In genomic region chr14:118794893-118795292, GRCm38 (mm10) we compare ENCODE assay signal across 18 mouse cellular contexts. TPM values are rescaled to one million over a fixed set of nuclear protein-coding genes. Genes with fewer than 3 reads are reported as not detected.
A peak's percentile ranks its signal among the peaks of the same experiment; 100 is the strongest.
DNase-seq lines count a peak whose midpoint lies in the region; ATAC-seq and TF ChIP-seq lines count a peak whose summit lies in the region.
"Had no signal": no experiment of that assay in that cellular context is flagged by ENCODE, and none has a peak within 500 bp of the region (broad histone marks: within the 10 kb centered on the region; RNA-seq: fewer than 3 reads in every experiment).

No protein-coding gene starts in this region.

- no peak for TF ChIP-seq CTCF in liver, postnatal 0 days (IDR thresholded peaks at IDR 0.05; ENCODE audit: low read depth)

- TF ChIP-seq EP300 in liver, postnatal 0 days (IDR thresholded peaks at IDR 0.05; ENCODE audit: low read depth): peak; percentile 15; the same call in 1 of the 2 replicates

- H3K27me3 ChIP-seq in heart, embryonic 12.5 days (replicated peaks): no peaks in the 10 kb centered on the region
- no peaks in the 10 kb centered on the region for H3K27me3 ChIP-seq in intestine, embryonic 16.5 days (replicated peaks; ENCODE audit: control insufficient read depth, insufficient read depth, low read length)
- no peaks in the 10 kb centered on the region for H3K27me3 ChIP-seq in liver, postnatal 0 days (ENCODE audit: insufficient read depth, low read length)
- H3K27me3 ChIP-seq: hindbrain, embryonic 15.5 days had no signal

- H3K9ac ChIP-seq in heart, embryonic 12.5 days: no peak overlapping the region
- H3K9ac ChIP-seq in intestine, embryonic 16.5 days (ENCODE audit: low read depth, low read length): no peak overlapping the region
- H3K9ac ChIP-seq in liver, postnatal 0 days (replicated peaks): peak overlapping the region; percentile 23; the same call in 1 of the 2 replicates
- H3K9ac ChIP-seq: hindbrain, embryonic 15.5 days had no signal

- DNase-seq in heart, postnatal 4 days: no peak
- peak; percentile 63 for DNase-seq in MEL-GATA-1-ER (ENCODE audit: extremely low read depth, low read depth)
- peak; percentile 39 for DNase-seq in liver, postnatal 0 days
- no peak for DNase-seq in adrenal gland, adult (ENCODE audit: inconsistent age in 2 of 2, low spot score in 1 of 2)
- DNase-seq in right cerebral cortex, postnatal 10 days (ENCODE audit: low spot score in 2 of 2): no peak
- no peak for DNase-seq in layer of hippocampus, adult 9-10 months (ENCODE audit: low spot score)
- DNase-seq: cerebellum, adult 18-20 months; cerebellum, postnatal 36 days; gastrocnemius, postnatal 14 days; kidney, adult 18-20 months; kidney, postnatal 14 days; lung, postnatal 14 days; right cerebral cortex, postnatal 14 days had no signal

- no peaks in the 10 kb centered on the region for H3K36me3 ChIP-seq in heart, embryonic 12.5 days
- no peaks in the 10 kb centered on the region for H3K36me3 ChIP-seq in intestine, embryonic 16.5 days (ENCODE audit: control insufficient read depth, insufficient read depth, low read length)
- no peaks in the 10 kb centered on the region for H3K36me3 ChIP-seq in liver, postnatal 0 days (replicated peaks; ENCODE audit: insufficient read depth, low read length)
- H3K36me3 ChIP-seq: hindbrain, embryonic 15.5 days; midbrain, embryonic 10.5 days had no signal

- no peak overlapping the region for H3K27ac ChIP-seq in heart, embryonic 12.5 days (ENCODE audit: poor library complexity, severe bottlenecking)
- no peak overlapping the region for H3K27ac ChIP-seq in intestine, embryonic 16.5 days (ENCODE audit: low read length)
- H3K27ac ChIP-seq in liver, postnatal 0 days (ENCODE audit: low read depth): peak overlapping the region; percentile 98
- H3K27ac ChIP-seq: hindbrain, embryonic 15.5 days; midbrain, embryonic 10.5 days had no signal

- H3K9me3 ChIP-seq in heart, embryonic 12.5 days (replicated peaks): no peaks in the 10 kb centered on the region
- no peaks in the 10 kb centered on the region for H3K9me3 ChIP-seq in intestine, embryonic 16.5 days (ENCODE audit: control insufficient read depth, low read length)
- H3K9me3 ChIP-seq in liver, postnatal 0 days (ENCODE audit: low read length): no peaks in the 10 kb centered on the region
- H3K9me3 ChIP-seq: hindbrain, embryonic 15.5 days; midbrain, embryonic 10.5 days had no signal

- no peak overlapping the region for H3K4me3 ChIP-seq in heart, embryonic 12.5 days
- H3K4me3 ChIP-seq in intestine, embryonic 16.5 days (ENCODE audit: low read length): no peak overlapping the region
- H3K4me3 ChIP-seq in liver, postnatal 0 days (ENCODE audit: low read depth, low read length): no peak overlapping the region
- H3K4me3 ChIP-seq: hindbrain, embryonic 15.5 days; midbrain, embryonic 10.5 days had no signal

- no peak overlapping the region for H3K4me2 ChIP-seq in heart, embryonic 12.5 days
- H3K4me2 ChIP-seq in intestine, embryonic 16.5 days (ENCODE audit: low read depth, low read length): no peak overlapping the region
- no peak overlapping the region for H3K4me2 ChIP-seq in liver, postnatal 0 days (ENCODE audit: low read depth, low read length)
- H3K4me2 ChIP-seq: hindbrain, embryonic 15.5 days had no signal

- 0 out of 2 replicates have a peak, but pooled peaks have one; percentile 36 for ATAC-seq in heart, embryonic 12.5 days (ENCODE audit: insufficient number of reproducible peaks, low FRiP score)
- peak; percentile 31; the same call in 1 of the 2 replicates for ATAC-seq in intestine, embryonic 16.5 days
- no peak for ATAC-seq in liver, postnatal 0 days

- 77% methylated on average over 2 of the region's 2 CpGs for WGBS in heart, embryonic 12.5 days
- WGBS in intestine, embryonic 16.5 days: 86% methylated on average over 2 of the region's 2 CpGs
- WGBS in liver, postnatal 0 days (ENCODE audit: insufficient replicate concordance): 69% methylated on average over 2 of the region's 2 CpGs

- peaks cover 12% of the 10 kb centered on the region for H3K4me1 ChIP-seq in heart, embryonic 12.5 days (replicated peaks)
- no peaks in the 10 kb centered on the region for H3K4me1 ChIP-seq in intestine, embryonic 16.5 days (ENCODE audit: control insufficient read depth, insufficient read depth, low read length)
- peaks cover 48% of the 10 kb centered on the region for H3K4me1 ChIP-seq in liver, postnatal 0 days (ENCODE audit: insufficient read depth)
- H3K4me1 ChIP-seq: midbrain, embryonic 10.5 days had no signal

RNA-seq across cellular contexts. Expression of gene Cldn10, which starts 7.2 kb away (rescaled TPM):
- polyA plus RNA-seq in heart, embryonic 12.5 days (2016; fragmentation: Nextera tagmentation; extraction: Ambion mirVana): 0.32 and 0.48 TPM in 2 replicates
- total RNA-seq in heart, postnatal 4 days (2021): under 1 TPM; 0.23 to 0.24 TPM
- 21.1 and 23.1 TPM in 2 replicates for polyA plus RNA-seq in intestine, embryonic 16.5 days (2015; fragmentation: Nextera tagmentation; extraction: Ambion mirVana)
- 0.32 and 0.61 TPM in 2 replicates for polyA plus RNA-seq in liver, postnatal 0 days (2015; fragmentation: Nextera tagmentation; extraction: Ambion mirVana)
- total RNA-seq: gastrocnemius, postnatal 14 days had no signal
- polyA plus RNA-seq: liver, adult 2 months had no signal

Comparison
In these comparisons a context has a peak if more than half of its experiments do, and no peak if none do; other contexts are left out.
1. DNase-seq: peak in MEL-GATA-1-ER (single experiment) and liver, postnatal 0 days (single experiment); none in heart, postnatal 4 days (single experiment), adrenal gland, adult (0 of 2), right cerebral cortex, postnatal 10 days (0 of 2) and layer of hippocampus, adult 9-10 months (single experiment).
2. RNA of gene Cldn10, which starts 7.2 kb away (polyA plus RNA-seq): 21.1 to 23.1 TPM in intestine, embryonic 16.5 days; 0.32 to 0.61 TPM in liver, postnatal 0 days and 0.32 to 0.48 TPM in heart, embryonic 12.5 days; every median in the first group is over 10 times any median in the second.